In genomic region chr6:7660377-7661080, GRCm38 (mm10) we compare ENCODE assay signal across 9 mouse cellular contexts. TPM values are rescaled to one million over a fixed set of nuclear protein-coding genes. Genes with fewer than 3 reads are reported as not detected.
DNase-seq lines count a peak whose midpoint lies in the region; ATAC-seq and TF ChIP-seq lines count a peak whose summit lies in the region.
"Had no signal": no experiment of that assay in that cellular context is flagged by ENCODE, and none has a peak within 500 bp of the region (broad histone marks: within the 10 kb centered on the region; RNA-seq: fewer than 3 reads in every experiment).

No protein-coding gene starts in this region.

- WGBS in heart, adult 2 months: 61% methylated on average over 5 of the region's 5 CpGs
- 61% methylated on average over 5 of the region's 5 CpGs for WGBS in heart, embryonic 12.5 days

- no peaks in the 10 kb centered on the region for H3K4me1 ChIP-seq in heart, adult 2 months (ENCODE audit: control insufficient read depth, insufficient read depth, low read length)
- H3K4me1 ChIP-seq in heart, embryonic 12.5 days (replicated peaks): no peaks in the 10 kb centered on the region
- H3K4me1 ChIP-seq: embryonic facial prominence, embryonic 12.5 days had no signal

- DNase-seq in heart, adult 2 months: no peak
- DNase-seq in 3T3-L1 (ENCODE audit: low read depth, low spot score): peak; percentile 84
- DNase-seq in NIH3T3 (ENCODE audit: low read depth): peak; percentile 83
- DNase-seq in mesoderm, embryonic 11.5 days (ENCODE audit: low read depth, low spot score): peak; percentile 45
- DNase-seq in ovary, adult 18-20 months (ENCODE audit: low spot score): no peak
- no peak for DNase-seq in ovary, postnatal 10 days (ENCODE audit: low spot score)

- H3K9me3 ChIP-seq in heart, embryonic 12.5 days (replicated peaks): no peaks in the 10 kb centered on the region
- H3K9me3 ChIP-seq: embryonic facial prominence, embryonic 12.5 days had no signal

- TF ChIP-seq CTCF in heart, adult 2 months (IDR thresholded peaks at IDR 0.05): peak; percentile 88

- no peaks in the 10 kb centered on the region for H3K27me3 ChIP-seq in heart, adult 2 months (ENCODE audit: control insufficient read depth, insufficient read depth, low read length)
- no peaks in the 10 kb centered on the region for H3K27me3 ChIP-seq in heart, embryonic 12.5 days (replicated peaks)
- H3K27me3 ChIP-seq: embryonic facial prominence, embryonic 12.5 days had no signal

- H3K79me2 ChIP-seq in heart, adult 2 months (replicated peaks; ENCODE audit: control insufficient read depth, insufficient read depth, low read length): no peaks in the 10 kb centered on the region

- H3K36me3 ChIP-seq in heart, adult 2 months (ENCODE audit: control insufficient read depth, insufficient read depth, low read length): no peaks in the 10 kb centered on the region
- no peaks in the 10 kb centered on the region for H3K36me3 ChIP-seq in heart, embryonic 12.5 days
- H3K36me3 ChIP-seq: embryonic facial prominence, embryonic 12.5 days had no signal

- no peak overlapping the region for H3K4me2 ChIP-seq in heart, embryonic 12.5 days
- H3K4me2 ChIP-seq: embryonic facial prominence, embryonic 12.5 days had no signal

- no peak overlapping the region for H3K9ac ChIP-seq in heart, adult 2 months (ENCODE audit: low read depth, low read length)
- H3K9ac ChIP-seq in heart, embryonic 12.5 days: no peak overlapping the region
- H3K9ac ChIP-seq: embryonic facial prominence, embryonic 12.5 days had no signal

- no peak for ATAC-seq in heart, embryonic 12.5 days (ENCODE audit: insufficient number of reproducible peaks, low FRiP score)
- ATAC-seq in erythroid progenitor cell, adult 5-6 weeks (replicated peaks; ENCODE audit: low FRiP score, poor library complexity, severe bottlenecking): 0 out of 2 replicates have a peak, but pooled peaks have one; percentile 52

- intact Hi-C loops in heart, adult 2 months (cut with DNase I): no loop called here

- TF ChIP-seq EP300 in heart, adult 2 months (IDR thresholded peaks at IDR 0.05; ENCODE audit: insufficient read depth, low read depth, low read length): no peak

- TF ChIP-seq POLR2A in heart, adult 2 months (IDR thresholded peaks at IDR 0.05; ENCODE audit: insufficient read depth, low read depth, low read length): no peak

- no peak overlapping the region for H3K4me3 ChIP-seq in heart, adult 2 months
- no peak overlapping the region for H3K4me3 ChIP-seq in heart, embryonic 12.5 days
- H3K4me3 ChIP-seq: embryonic facial prominence, embryonic 12.5 days had no signal

- H3K27ac ChIP-seq in heart, adult 2 months: 0 out of 2 replicates have a peak overlapping the region, but pooled peaks have one; percentile 22
- no peak overlapping the region for H3K27ac ChIP-seq in heart, embryonic 12.5 days (ENCODE audit: poor library complexity, severe bottlenecking)
- H3K27ac ChIP-seq: embryonic facial prominence, embryonic 12.5 days had no signal

RNA-seq across cellular contexts. Expression of gene Asns, which starts 32.5 kb away (rescaled TPM):
- 1 to 10 TPM; 2.9 to 3.2 TPM for total RNA-seq in heart, adult 2 months (2021)
- polyA plus RNA-seq in heart, adult 2 months (2012; rRNA removed): 5.5 and 14.0 TPM in 2 replicates
- 30.3 and 38.5 TPM in 2 replicates for polyA plus RNA-seq in heart, embryonic 12.5 days (2016; fragmentation: Nextera tagmentation; extraction: Ambion mirVana)
- 73.5 and 163 TPM in 2 replicates for total RNA-seq in erythroid progenitor cell, adult 5-6 weeks (2015; ENCODE audit: low replicate concordance)
- total RNA-seq in erythroid progenitor cell, adult 5-6 weeks (2017; ENCODE audit: low replicate concordance): 36.2 and 37.8 TPM in 2 replicates

Comparison
In these comparisons a context has a peak if more than half of its experiments do, and no peak if none do; other contexts are left out.
1. DNase-seq: peak in 3T3-L1 (single experiment), NIH3T3 (single experiment) and mesoderm, embryonic 11.5 days (single experiment); none in heart, adult 2 months (0 of 2), ovary, adult 18-20 months (single experiment) and ovary, postnatal 10 days (single experiment).
2. RNA of gene Asns, which starts 32.5 kb away (total RNA-seq): 36.2 to 163 TPM in erythroid progenitor cell, adult 5-6 weeks; 2.9 to 3.2 TPM in heart, adult 2 months; every median in the first group is over 4 times any median in the second.